Mouse (Mus musculus) lung, postnatal 36 days (tissue): ENCODE measurements around the gene Cep135.

ENCODE experiments used
- DNase-seq: peaks from one replicate; pipeline ENCODE4 v3.0.0; 2022; ENCODE audit warnings: mixed read lengths

Gene Cep135

GRCm38 (mm10) chr5:76684658-76685605 is 96.4 kb downstream of the Cep135 start:
- no peak for DNase-seq

- DNase-seq, result no peak
Observed at GRCm38 (mm10) chr5:76687961-76688600, 99.6 kb downstream of the Cep135 start.

- no peak for DNase-seq
Observed at GRCm38 (mm10) chr5:76688643-76689042, 100.1 kb downstream of the Cep135 start.

- no peak for DNase-seq
Observed at GRCm38 (mm10) chr5:76690177-76690593, 101.7 kb downstream of the Cep135 start.

- DNase-seq, result no peak
Observed at GRCm38 (mm10) chr5:76691251-76691650, 102.8 kb downstream of the Cep135 start.

- no peak for DNase-seq
Observed at GRCm38 (mm10) chr5:76691706-76692424, 103.4 kb downstream of the Cep135 start.
